Mouse (Mus musculus): ENCODE data around the gene Msrb3. TPM values are rescaled to one million over a fixed set of nuclear protein-coding genes. Genes with fewer than 3 reads are reported as not detected.

Msrb3 gene
- polyA plus RNA-seq, 1 experiment, result 9.4 TPM

GRCm38 (mm10) chr10:120874261-120874660, 24.6 kb downstream of the Msrb3 start:
- no peaks in the 10 kb centered on the region for H3K27me3 ChIP-seq (replicated peaks; ENCODE audit: control insufficient read depth, insufficient read depth, low read length)
- H3K36me3 ChIP-seq (ENCODE audit: control insufficient read depth, insufficient read depth, low read length), result no peaks in the 10 kb centered on the region
- no peak overlapping the region for H3K4me3 ChIP-seq (ENCODE audit: insufficient read depth, low read depth, low read length)
- H3K27ac ChIP-seq (ENCODE audit: insufficient read depth, low read depth, low read length), result no peak overlapping the region
- peaks cover 2% of the 10 kb centered on the region; the same call in 1 of the 2 replicates for H3K4me1 ChIP-seq (ENCODE audit: control insufficient read depth, insufficient read depth, low read length)
- TF ChIP-seq CTCF (conservative IDR thresholded peaks at IDR 0.05; ENCODE audit: insufficient read depth, insufficient read length, low read depth, low read length) (no peak), POLR2A (IDR thresholded peaks at IDR 0.05; ENCODE audit: low read depth, low read length) (no peak)
- DNase-seq, result no peak
- 74% methylated on average over 12 of the region's 12 CpGs for WGBS

GRCm38 (mm10) chr10:120873646-120874201, 25.2 kb downstream of the Msrb3 start:
- 30% methylated on average over 8 of the region's 8 CpGs for WGBS
- no peak overlapping the region for H3K27ac ChIP-seq (ENCODE audit: insufficient read depth, low read depth, low read length)
- H3K36me3 ChIP-seq (ENCODE audit: control insufficient read depth, insufficient read depth, low read length), result no peaks in the 10 kb centered on the region
- H3K4me1 ChIP-seq (ENCODE audit: control insufficient read depth, insufficient read depth, low read length), result peaks cover 2% of the 10 kb centered on the region; the same call in 1 of the 2 replicates
- no peaks in the 10 kb centered on the region for H3K27me3 ChIP-seq (replicated peaks; ENCODE audit: control insufficient read depth, insufficient read depth, low read length)
- TF ChIP-seq CTCF (conservative IDR thresholded peaks at IDR 0.05; ENCODE audit: insufficient read depth, insufficient read length, low read depth, low read length), result no peak
- TF ChIP-seq POLR2A (IDR thresholded peaks at IDR 0.05; ENCODE audit: low read depth, low read length), result no peak
- no peak for DNase-seq
- H3K4me3 ChIP-seq (ENCODE audit: insufficient read depth, low read depth, low read length), result no peak overlapping the region

- no peaks in the 10 kb centered on the region for H3K36me3 ChIP-seq (ENCODE audit: control insufficient read depth, insufficient read depth, low read length)
- 5% methylated on average over 13 of the region's 13 CpGs for WGBS
- peak; percentile 42 for DNase-seq
- TF ChIP-seq POLR2A (IDR thresholded peaks at IDR 0.05; ENCODE audit: low read depth, low read length), result no peak
- 0 out of 2 replicates have a peak, but pooled peaks have one; percentile 11 for TF ChIP-seq CTCF (conservative IDR thresholded peaks at IDR 0.05; ENCODE audit: insufficient read depth, insufficient read length, low read depth, low read length)
- no peak overlapping the region for H3K4me3 ChIP-seq (ENCODE audit: insufficient read depth, low read depth, low read length)
- no peak overlapping the region for H3K27ac ChIP-seq (ENCODE audit: insufficient read depth, low read depth, low read length)
- no peaks in the 10 kb centered on the region for H3K27me3 ChIP-seq (replicated peaks; ENCODE audit: control insufficient read depth, insufficient read depth, low read length)
- peaks cover 2% of the 10 kb centered on the region; the same call in 1 of the 2 replicates for H3K4me1 ChIP-seq (ENCODE audit: control insufficient read depth, insufficient read depth, low read length)
Measured at GRCm38 (mm10) chr10:120872483-120872862, 26.4 kb downstream of the Msrb3 start.

GRCm38 (mm10) chr10:120871630-120872482, 27.0 kb downstream of the Msrb3 start:
- Histone ChIP-seq H3K4me1 (ENCODE audit: control insufficient read depth, insufficient read depth, low read length) (peaks cover 2% of the 10 kb centered on the region; the same call in 1 of the 2 replicates), H3K27me3 (replicated peaks; ENCODE audit: control insufficient read depth, insufficient read depth, low read length) (no peaks in the 10 kb centered on the region), H3K4me3 (ENCODE audit: insufficient read depth, low read depth, low read length) (no peak overlapping the region), H3K36me3 (ENCODE audit: control insufficient read depth, insufficient read depth, low read length) (no peaks in the 10 kb centered on the region), H3K27ac (ENCODE audit: insufficient read depth, low read depth, low read length) (no peak overlapping the region)
- 51% methylated on average over 22 of the region's 22 CpGs for WGBS
- TF ChIP-seq POLR2A (IDR thresholded peaks at IDR 0.05; ENCODE audit: low read depth, low read length) (no peak), CTCF (conservative IDR thresholded peaks at IDR 0.05; ENCODE audit: insufficient read depth, insufficient read length, low read depth, low read length) (no peak)
- no peak for DNase-seq

- no peak overlapping the region for H3K27ac ChIP-seq (ENCODE audit: insufficient read depth, low read depth, low read length)
- peaks cover 2% of the 10 kb centered on the region; the same call in 1 of the 2 replicates for H3K4me1 ChIP-seq (ENCODE audit: control insufficient read depth, insufficient read depth, low read length)
- 84% methylated on average over 14 of the region's 14 CpGs for WGBS
- H3K4me3 ChIP-seq (ENCODE audit: insufficient read depth, low read depth, low read length), result no peak overlapping the region
- no peaks in the 10 kb centered on the region for H3K36me3 ChIP-seq (ENCODE audit: control insufficient read depth, insufficient read depth, low read length)
- H3K27me3 ChIP-seq (replicated peaks; ENCODE audit: control insufficient read depth, insufficient read depth, low read length), result no peaks in the 10 kb centered on the region
- no peak for TF ChIP-seq CTCF (conservative IDR thresholded peaks at IDR 0.05; ENCODE audit: insufficient read depth, insufficient read length, low read depth, low read length)
- no peak for TF ChIP-seq POLR2A (IDR thresholded peaks at IDR 0.05; ENCODE audit: low read depth, low read length)
- DNase-seq, result no peak
Measured at GRCm38 (mm10) chr10:120871096-120871495, 27.8 kb downstream of the Msrb3 start.

- DNase-seq, result no peak
- H3K4me3 ChIP-seq (ENCODE audit: insufficient read depth, low read depth, low read length), result no peak overlapping the region
- no peaks in the 10 kb centered on the region for H3K27me3 ChIP-seq (replicated peaks; ENCODE audit: control insufficient read depth, insufficient read depth, low read length)
- H3K27ac ChIP-seq (ENCODE audit: insufficient read depth, low read depth, low read length), result no peak overlapping the region
- peaks cover 2% of the 10 kb centered on the region; the same call in 1 of the 2 replicates for H3K4me1 ChIP-seq (ENCODE audit: control insufficient read depth, insufficient read depth, low read length)
- TF ChIP-seq POLR2A (IDR thresholded peaks at IDR 0.05; ENCODE audit: low read depth, low read length) (no peak), CTCF (conservative IDR thresholded peaks at IDR 0.05; ENCODE audit: insufficient read depth, insufficient read length, low read depth, low read length) (no peak)
- WGBS, result 94% methylated on average over 22 of the region's 22 CpGs
- no peaks in the 10 kb centered on the region for H3K36me3 ChIP-seq (ENCODE audit: control insufficient read depth, insufficient read depth, low read length)
Measured at GRCm38 (mm10) chr10:120869241-120869775, 29.6 kb downstream of the Msrb3 start.

GRCm38 (mm10) chr10:120864446-120864845, 34.5 kb downstream of the Msrb3 start:
- WGBS, result 20% methylated on average over 9 of the region's 9 CpGs

More at GRCm38 (mm10) chr10:120864446-120864845, 34.5 kb downstream of the Msrb3 start:
- H3K27me3 ChIP-seq (replicated peaks; ENCODE audit: control insufficient read depth, insufficient read depth, low read length), result no peaks in the 10 kb centered on the region
- no peak overlapping the region for H3K4me3 ChIP-seq (ENCODE audit: insufficient read depth, low read depth, low read length)
- no peak overlapping the region for H3K27ac ChIP-seq (ENCODE audit: insufficient read depth, low read depth, low read length)
- DNase-seq, result peak; percentile 74
- H3K4me1 ChIP-seq (ENCODE audit: control insufficient read depth, insufficient read depth, low read length), result no peaks in the 10 kb centered on the region
- H3K36me3 ChIP-seq (ENCODE audit: control insufficient read depth, insufficient read depth, low read length), result no peaks in the 10 kb centered on the region
- peak; percentile 81 for TF ChIP-seq CTCF (conservative IDR thresholded peaks at IDR 0.05; ENCODE audit: insufficient read depth, insufficient read length, low read depth, low read length)
- TF ChIP-seq POLR2A (IDR thresholded peaks at IDR 0.05; ENCODE audit: low read depth, low read length), result no peak

All from kidney, adult 2 months (tissue).